Mouse (Mus musculus): ENCODE results near the gene Tmem63c. TPM values are rescaled to one million over a fixed set of nuclear protein-coding genes. Genes with fewer than 3 reads are reported as not detected.

The Tmem63c gene
- polyA plus RNA-seq, 1 experiment from 2014 or later = 0.08 TPM

GRCm38 (mm10) chr12:87107357-87107977, 86.3 kb downstream of the Tmem63c start:
- Histone ChIP-seq H3K27ac (ENCODE audit: low read depth, low read length) (no peak overlapping the region), H3K4me2 (replicated peaks; ENCODE audit: low read depth, low read length) (no peak overlapping the region), H3K4me1 (ENCODE audit: control insufficient read depth, insufficient read depth, low read length) (peaks cover 1% of the 10 kb centered on the region; the same call in 1 of the 2 replicates), H3K9me3 (ENCODE audit: control insufficient read depth, low read length) (no peaks in the 10 kb centered on the region), H3K27me3 (ENCODE audit: control insufficient read depth, insufficient read depth, low read length) (peaks cover 6% of the 10 kb centered on the region), H3K4me3 (ENCODE audit: low read length) (no peak overlapping the region), H3K36me3 (ENCODE audit: control insufficient read depth, insufficient read depth, low read length) (peaks cover 17% of the 10 kb centered on the region; the same call in 1 of the 2 replicates), H3K9ac (ENCODE audit: low read depth, low read length) (no peak overlapping the region)
- 41% methylated on average over 3 of the region's 3 CpGs for WGBS
- ATAC-seq (ENCODE audit: low FRiP score, low TSS enrichment) = no peak

GRCm38 (mm10) chr12:87121918-87122589, 100.9 kb downstream of the Tmem63c start:
- Histone ChIP-seq H3K9ac (ENCODE audit: low read depth, low read length) (no peak overlapping the region), H3K4me1 (ENCODE audit: control insufficient read depth, insufficient read depth, low read length) (no peaks in the 10 kb centered on the region), H3K27me3 (ENCODE audit: control insufficient read depth, insufficient read depth, low read length) (no peaks in the 10 kb centered on the region), H3K4me2 (replicated peaks; ENCODE audit: low read depth, low read length) (no peak overlapping the region), H3K36me3 (ENCODE audit: control insufficient read depth, insufficient read depth, low read length) (peaks cover 32% of the 10 kb centered on the region), H3K27ac (ENCODE audit: low read depth, low read length) (no peak overlapping the region), H3K4me3 (ENCODE audit: low read length) (no peak overlapping the region), H3K9me3 (ENCODE audit: control insufficient read depth, low read length) (no peaks in the 10 kb centered on the region)
- no peak for ATAC-seq (ENCODE audit: low FRiP score, low TSS enrichment)
- WGBS = 73% methylated on average over 4 of the region's 4 CpGs

GRCm38 (mm10) chr12:87127256-87127655, 106.1 kb downstream of the Tmem63c start:
- 65% methylated on average over 4 of the region's 4 CpGs for WGBS
- H3K36me3 ChIP-seq (ENCODE audit: control insufficient read depth, insufficient read depth, low read length) = peaks cover 25% of the 10 kb centered on the region; the same call in 1 of the 2 replicates
- H3K4me2 ChIP-seq (replicated peaks; ENCODE audit: low read depth, low read length) = no peak overlapping the region
- no peak overlapping the region for H3K27ac ChIP-seq (ENCODE audit: low read depth, low read length)
- ATAC-seq (ENCODE audit: low FRiP score, low TSS enrichment) = no peak
- no peak overlapping the region for H3K9ac ChIP-seq (ENCODE audit: low read depth, low read length)
- H3K27me3 ChIP-seq (ENCODE audit: control insufficient read depth, insufficient read depth, low read length) = no peaks in the 10 kb centered on the region
- no peaks in the 10 kb centered on the region for H3K4me1 ChIP-seq (ENCODE audit: control insufficient read depth, insufficient read depth, low read length)
- H3K4me3 ChIP-seq (ENCODE audit: low read length) = no peak overlapping the region
- H3K9me3 ChIP-seq (ENCODE audit: control insufficient read depth, low read length) = no peaks in the 10 kb centered on the region

- no peak overlapping the region for H3K4me2 ChIP-seq (replicated peaks; ENCODE audit: low read depth, low read length)
- no peak overlapping the region for H3K27ac ChIP-seq (ENCODE audit: low read depth, low read length)
- ATAC-seq (ENCODE audit: low FRiP score, low TSS enrichment) = no peak
- H3K4me3 ChIP-seq (ENCODE audit: low read length) = no peak overlapping the region
- H3K27me3 ChIP-seq (ENCODE audit: control insufficient read depth, insufficient read depth, low read length) = no peaks in the 10 kb centered on the region
- 88% methylated on average over 4 of the region's 4 CpGs for WGBS
- H3K4me1 ChIP-seq (ENCODE audit: control insufficient read depth, insufficient read depth, low read length) = no peaks in the 10 kb centered on the region
- peaks cover 10% of the 10 kb centered on the region; the same call in 1 of the 2 replicates for H3K36me3 ChIP-seq (ENCODE audit: control insufficient read depth, insufficient read depth, low read length)
- H3K9me3 ChIP-seq (ENCODE audit: control insufficient read depth, low read length) = no peaks in the 10 kb centered on the region
- no peak overlapping the region for H3K9ac ChIP-seq (ENCODE audit: low read depth, low read length)
Observed at GRCm38 (mm10) chr12:87130224-87130623, 109.1 kb downstream of the Tmem63c start.

- no peak overlapping the region for H3K4me3 ChIP-seq (ENCODE audit: low read length)
- H3K27ac ChIP-seq (ENCODE audit: low read depth, low read length) = no peak overlapping the region
- ATAC-seq (ENCODE audit: low FRiP score, low TSS enrichment) = no peak
- H3K36me3 ChIP-seq (ENCODE audit: control insufficient read depth, insufficient read depth, low read length) = peaks cover 12% of the 10 kb centered on the region; the same call in 1 of the 2 replicates
- no peaks in the 10 kb centered on the region for H3K4me1 ChIP-seq (ENCODE audit: control insufficient read depth, insufficient read depth, low read length)
- H3K27me3 ChIP-seq (ENCODE audit: control insufficient read depth, insufficient read depth, low read length) = no peaks in the 10 kb centered on the region
- H3K4me2 ChIP-seq (replicated peaks; ENCODE audit: low read depth, low read length) = no peak overlapping the region
- H3K9me3 ChIP-seq (ENCODE audit: control insufficient read depth, low read length) = no peaks in the 10 kb centered on the region
- H3K9ac ChIP-seq (ENCODE audit: low read depth, low read length) = no peak overlapping the region
- WGBS = 80% methylated on average over 2 of the region's 2 CpGs
Observed at GRCm38 (mm10) chr12:87131181-87131580, 110.0 kb downstream of the Tmem63c start.

- peaks cover 12% of the 10 kb centered on the region; the same call in 1 of the 2 replicates for H3K36me3 ChIP-seq (ENCODE audit: control insufficient read depth, insufficient read depth, low read length)
- WGBS = 70% methylated on average over 3 of the region's 3 CpGs
- H3K27ac ChIP-seq (ENCODE audit: low read depth, low read length) = no peak overlapping the region
Observed at GRCm38 (mm10) chr12:87131619-87132018, 110.5 kb downstream of the Tmem63c start.

GRCm38 (mm10) chr12:87132210-87132609, 111.1 kb downstream of the Tmem63c start:
- Histone ChIP-seq H3K4me3 (ENCODE audit: low read length) (no peak overlapping the region), H3K27ac (ENCODE audit: low read depth, low read length) (no peak overlapping the region), H3K4me2 (replicated peaks; ENCODE audit: low read depth, low read length) (no peak overlapping the region), H3K9ac (ENCODE audit: low read depth, low read length) (no peak overlapping the region), H3K27me3 (ENCODE audit: control insufficient read depth, insufficient read depth, low read length) (no peaks in the 10 kb centered on the region), H3K36me3 (ENCODE audit: control insufficient read depth, insufficient read depth, low read length) (peaks cover 12% of the 10 kb centered on the region; the same call in 1 of the 2 replicates), H3K9me3 (ENCODE audit: control insufficient read depth, low read length) (no peaks in the 10 kb centered on the region), H3K4me1 (ENCODE audit: control insufficient read depth, insufficient read depth, low read length) (no peaks in the 10 kb centered on the region)
- WGBS = 91% methylated on average over 6 of the region's 6 CpGs
- ATAC-seq (ENCODE audit: low FRiP score, low TSS enrichment) = no peak

More at GRCm38 (mm10) chr12:87131619-87132018, 110.5 kb downstream of the Tmem63c start:
- no peak for ATAC-seq (ENCODE audit: low FRiP score, low TSS enrichment)
- H3K4me1 ChIP-seq (ENCODE audit: control insufficient read depth, insufficient read depth, low read length) = no peaks in the 10 kb centered on the region
- no peaks in the 10 kb centered on the region for H3K9me3 ChIP-seq (ENCODE audit: control insufficient read depth, low read length)
- no peak overlapping the region for H3K4me2 ChIP-seq (replicated peaks; ENCODE audit: low read depth, low read length)
- H3K9ac ChIP-seq (ENCODE audit: low read depth, low read length) = no peak overlapping the region
- no peak overlapping the region for H3K4me3 ChIP-seq (ENCODE audit: low read length)
- no peaks in the 10 kb centered on the region for H3K27me3 ChIP-seq (ENCODE audit: control insufficient read depth, insufficient read depth, low read length)

GRCm38 (mm10) chr12:87132784-87133183, 111.6 kb downstream of the Tmem63c start:
- no peak overlapping the region for H3K9ac ChIP-seq (ENCODE audit: low read depth, low read length)
- H3K36me3 ChIP-seq (ENCODE audit: control insufficient read depth, insufficient read depth, low read length) = peaks cover 15% of the 10 kb centered on the region; the same call in 1 of the 2 replicates
- 90% methylated on average over 9 of the region's 9 CpGs for WGBS

More at GRCm38 (mm10) chr12:87132784-87133183, 111.6 kb downstream of the Tmem63c start:
- no peak overlapping the region for H3K27ac ChIP-seq (ENCODE audit: low read depth, low read length)
- no peaks in the 10 kb centered on the region for H3K9me3 ChIP-seq (ENCODE audit: control insufficient read depth, low read length)
- no peak overlapping the region for H3K4me2 ChIP-seq (replicated peaks; ENCODE audit: low read depth, low read length)
- no peaks in the 10 kb centered on the region for H3K4me1 ChIP-seq (ENCODE audit: control insufficient read depth, insufficient read depth, low read length)
- H3K27me3 ChIP-seq (ENCODE audit: control insufficient read depth, insufficient read depth, low read length) = no peaks in the 10 kb centered on the region
- no peak for ATAC-seq (ENCODE audit: low FRiP score, low TSS enrichment)
- no peak overlapping the region for H3K4me3 ChIP-seq (ENCODE audit: low read length)
